Mouse (Mus musculus) cerebellum, adult 11-12 months (tissue): ENCODE measurements around the gene Trabd2b.
A peak's percentile ranks its signal among the peaks of the same experiment; 100 is the strongest.

Experiments used
- DNase-seq: peaks from one replicate; pipeline ENCODE4 v3.0.0; 2022

Trabd2b gene

GRCm38 (mm10) chr4:114611166-114611929 is 204.8 kb downstream of the Trabd2b start:
- no peak for DNase-seq

GRCm38 (mm10) chr4:114612032-114612431 is 205.5 kb downstream of the Trabd2b start:
- DNase-seq = no peak

- DNase-seq = no peak
Measured at GRCm38 (mm10) chr4:114612827-114613226, 206.3 kb downstream of the Trabd2b start.

- DNase-seq = no peak
Measured at GRCm38 (mm10) chr4:114614086-114614485, 207.6 kb downstream of the Trabd2b start.

GRCm38 (mm10) chr4:114615765-114616164 is 209.2 kb downstream of the Trabd2b start:
- DNase-seq = no peak

- DNase-seq = no peak
Measured at GRCm38 (mm10) chr4:114622929-114623328, 216.4 kb downstream of the Trabd2b start.

- no peak for DNase-seq
Measured at GRCm38 (mm10) chr4:114624114-114624910, 217.8 kb downstream of the Trabd2b start.

GRCm38 (mm10) chr4:114625357-114625756 is 218.8 kb downstream of the Trabd2b start:
- DNase-seq = no peak

GRCm38 (mm10) chr4:114625920-114626319 is 219.4 kb downstream of the Trabd2b start:
- no peak for DNase-seq

GRCm38 (mm10) chr4:114627674-114628293 is 221.3 kb downstream of the Trabd2b start:
- DNase-seq = no peak

GRCm38 (mm10) chr4:114635889-114636288 is 229.4 kb downstream of the Trabd2b start:
- DNase-seq = no peak

GRCm38 (mm10) chr4:114636324-114636723 is 229.8 kb downstream of the Trabd2b start:
- no peak for DNase-seq

- no peak for DNase-seq
Measured at GRCm38 (mm10) chr4:114637120-114637519, 230.6 kb downstream of the Trabd2b start.

- no peak for DNase-seq
Measured at GRCm38 (mm10) chr4:114642469-114642868, 235.9 kb downstream of the Trabd2b start.

GRCm38 (mm10) chr4:114643679-114644208 is 237.2 kb downstream of the Trabd2b start:
- no peak for DNase-seq

GRCm38 (mm10) chr4:114645341-114645740 is 238.8 kb downstream of the Trabd2b start:
- no peak for DNase-seq

GRCm38 (mm10) chr4:114646825-114647681 is 240.5 kb downstream of the Trabd2b start:
- no peak for DNase-seq

GRCm38 (mm10) chr4:114647689-114648088 is 241.2 kb downstream of the Trabd2b start:
- no peak for DNase-seq

GRCm38 (mm10) chr4:114648532-114649074 is 242.1 kb downstream of the Trabd2b start:
- DNase-seq = no peak

- no peak for DNase-seq
Measured at GRCm38 (mm10) chr4:114650551-114650950, 244.0 kb downstream of the Trabd2b start.

- no peak for DNase-seq
Measured at GRCm38 (mm10) chr4:114651007-114651406, 244.5 kb downstream of the Trabd2b start.

GRCm38 (mm10) chr4:114651606-114652005 is 245.1 kb downstream of the Trabd2b start:
- DNase-seq = peak; percentile 19
